Mouse (Mus musculus) E14TG2a.4 (cell line): ENCODE results near the gene Ino80d.

Source experiments
- H3K27me3 ChIP-seq: 2 replicates; pipeline ENCODE4 v1.6.1; 2014; ENCODE audit warnings: low read length, control low read depth; ENCODE audit not compliant: insufficient read depth
- H3K36me3 ChIP-seq: 2 replicates; pipeline ENCODE4 v1.6.1; 2014; ENCODE audit warnings: low read length, control low read depth; ENCODE audit not compliant: insufficient read depth
- H3K4me1 ChIP-seq: replicated peaks from 2 replicates; pipeline ENCODE4 v1.6.1; 2014; ENCODE audit warnings: low read depth, low read length, control low read depth
- H3K4me3 ChIP-seq: replicated peaks from 2 replicates; pipeline ENCODE4 v1.5.1; 2014; ENCODE audit warnings: mild to moderate bottlenecking, low read length
- H3K9me3 ChIP-seq: 2 replicates; pipeline ENCODE4 v1.6.1; 2014; ENCODE audit warnings: low read length, control low read depth
- CTCF ChIP-seq: conservative IDR thresholded peaks from 2 replicates; pipeline ENCODE4 v1.5.1; 2014; ENCODE audit warnings: low read length
- NANOG ChIP-seq: IDR thresholded peaks from 2 replicates; pipeline ENCODE4 v1.6.1; 2014; ENCODE audit warnings: borderline replicate concordance, low read length, mixed read lengths
- POU5F1 ChIP-seq: IDR thresholded peaks from 2 replicates; pipeline ENCODE4 v1.6.1; 2014; ENCODE audit warnings: low read length, borderline replicate concordance

Gene Ino80d

GRCm38 (mm10) chr1:62987561-62987960 is 126.9 kb downstream of the Ino80d start:
- Histone ChIP-seq H3K4me1 (peaks cover 19% of the 10 kb centered on the region), H3K9me3 (no peaks in the 10 kb centered on the region), H3K36me3 (no peaks in the 10 kb centered on the region), H3K4me3 (no peak overlapping the region), H3K27me3 (no peaks in the 10 kb centered on the region)
- TF ChIP-seq NANOG (no peak), POU5F1 (no peak), CTCF (no peak)

GRCm38 (mm10) chr1:62986267-62986666 is 128.2 kb downstream of the Ino80d start:
- H3K27me3 ChIP-seq = no peaks in the 10 kb centered on the region
- H3K4me1 ChIP-seq = peaks cover 19% of the 10 kb centered on the region
- H3K4me3 ChIP-seq = no peak overlapping the region
- TF ChIP-seq CTCF = peak; percentile 87
- TF ChIP-seq NANOG = no peak
- no peaks in the 10 kb centered on the region for H3K36me3 ChIP-seq
- no peaks in the 10 kb centered on the region for H3K9me3 ChIP-seq

- Histone ChIP-seq H3K36me3 (no peaks in the 10 kb centered on the region), H3K4me1 (peaks cover 14% of the 10 kb centered on the region)
- TF ChIP-seq POU5F1 (no peak), NANOG (no peak), CTCF (peak; percentile 71)
These were observed 129.9 kb downstream of the Ino80d start for GRCm38 (mm10) chr1:62984566-62984965.

GRCm38 (mm10) chr1:62976742-62977141 is 137.7 kb downstream of the Ino80d start:
- H3K4me3 ChIP-seq = no peak overlapping the region
- H3K9me3 ChIP-seq = peaks cover 45% of the 10 kb centered on the region
- no peaks in the 10 kb centered on the region for H3K27me3 ChIP-seq
- no peaks in the 10 kb centered on the region for H3K4me1 ChIP-seq
- TF ChIP-seq POU5F1 = no peak
- no peak for TF ChIP-seq CTCF
- TF ChIP-seq NANOG = no peak
- H3K36me3 ChIP-seq = no peaks in the 10 kb centered on the region

More at GRCm38 (mm10) chr1:62984566-62984965, 129.9 kb downstream of the Ino80d start:
- Histone ChIP-seq H3K9me3 (peaks cover 11% of the 10 kb centered on the region), H3K27me3 (no peaks in the 10 kb centered on the region), H3K4me3 (no peak overlapping the region)

GRCm38 (mm10) chr1:62966885-62967284 is 147.6 kb downstream of the Ino80d start:
- Histone ChIP-seq H3K36me3 (no peaks in the 10 kb centered on the region), H3K9me3 (no peaks in the 10 kb centered on the region; the same call in 1 of the 2 replicates), H3K4me3 (no peak overlapping the region), H3K27me3 (0 out of 2 replicates have a peak, but pooled peaks cover 3% of the 10 kb centered on the region), H3K4me1 (peaks cover 6% of the 10 kb centered on the region; the same call in 1 of the 2 replicates)
- no peak for TF ChIP-seq POU5F1
- no peak; the same call in 1 of the 2 replicates for TF ChIP-seq CTCF
- no peak for TF ChIP-seq NANOG

- Histone ChIP-seq H3K36me3 (no peaks in the 10 kb centered on the region), H3K9me3 (no peaks in the 10 kb centered on the region), H3K4me3 (no peak overlapping the region), H3K4me1 (peaks cover 6% of the 10 kb centered on the region; the same call in 1 of the 2 replicates), H3K27me3 (0 out of 2 replicates have a peak, but pooled peaks cover 3% of the 10 kb centered on the region)
- TF ChIP-seq CTCF (peak; percentile 52), POU5F1 (no peak), NANOG (no peak)
These were observed 150.2 kb downstream of the Ino80d start for GRCm38 (mm10) chr1:62964291-62964690.

- Histone ChIP-seq H3K4me1 (no peaks in the 10 kb centered on the region), H3K4me3 (no peak overlapping the region), H3K9me3 (no peaks in the 10 kb centered on the region), H3K27me3 (no peaks in the 10 kb centered on the region), H3K36me3 (no peaks in the 10 kb centered on the region)
- TF ChIP-seq POU5F1 (no peak), NANOG (no peak), CTCF (no peak)
These were observed 157.4 kb downstream of the Ino80d start for GRCm38 (mm10) chr1:62956942-62957645.

- Histone ChIP-seq H3K4me1 (no peaks in the 10 kb centered on the region), H3K36me3 (no peaks in the 10 kb centered on the region), H3K9me3 (no peaks in the 10 kb centered on the region), H3K4me3 (no peak overlapping the region), H3K27me3 (no peaks in the 10 kb centered on the region)
- TF ChIP-seq CTCF = no peak
- no peak for TF ChIP-seq POU5F1
- TF ChIP-seq NANOG = no peak
These were observed 157.9 kb downstream of the Ino80d start for GRCm38 (mm10) chr1:62956526-62956925.
